Mouse (Mus musculus) left cerebral cortex, postnatal 14 days (tissue): Measurements from ENCODE around the gene Acp1. TPM values are rescaled to one million over a fixed set of nuclear protein-coding genes. Genes with fewer than 3 reads are reported as not detected.

Experiments
- DNase-seq, 2 experiments: peaks; one replicate each; pipeline ENCODE4 v3.0.0; 2021 to 2022; ENCODE audit warnings: low spot score in 2 of 2, mixed read lengths in 1 of 2
- intact Hi-C: fragments of 180-260 bp; cut with DNase I; formaldehyde crosslinking; loops from one replicate; pipeline ENCODE4 v1.15.1; 2025
- total RNA-seq, 2 experiments: library from RNA; stranded (reverse); gene quantifications; 2 replicates each; pipeline ENCODE4 v1.2.3; 2021

Gene Acp1
- total RNA-seq, 2 experiments from 2014 or later, result 51.2 to 54.3 TPM

DNA sequence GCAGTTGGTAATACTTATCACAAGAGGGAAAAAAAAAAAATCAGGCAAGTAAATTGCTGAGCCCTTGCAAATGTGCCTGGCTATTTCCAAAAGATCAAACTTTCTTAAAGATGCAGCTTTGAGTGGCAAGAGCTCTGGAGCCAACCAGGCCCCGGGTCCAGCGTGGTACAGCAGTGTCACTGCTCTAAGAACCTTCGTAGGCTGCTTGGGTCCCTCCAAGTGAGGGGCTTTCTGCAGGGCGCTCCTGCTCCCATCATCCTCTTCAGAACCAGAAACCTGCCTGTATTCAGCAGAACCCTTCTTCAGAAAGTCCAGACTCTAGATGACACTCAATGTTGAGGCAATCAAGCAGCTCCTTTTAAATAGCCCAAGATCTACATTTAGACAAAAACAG, 27.8 kb downstream of the Acp1 start:
- DNase-seq, result no peak
- intact Hi-C loops, result no loop called here

DNA sequence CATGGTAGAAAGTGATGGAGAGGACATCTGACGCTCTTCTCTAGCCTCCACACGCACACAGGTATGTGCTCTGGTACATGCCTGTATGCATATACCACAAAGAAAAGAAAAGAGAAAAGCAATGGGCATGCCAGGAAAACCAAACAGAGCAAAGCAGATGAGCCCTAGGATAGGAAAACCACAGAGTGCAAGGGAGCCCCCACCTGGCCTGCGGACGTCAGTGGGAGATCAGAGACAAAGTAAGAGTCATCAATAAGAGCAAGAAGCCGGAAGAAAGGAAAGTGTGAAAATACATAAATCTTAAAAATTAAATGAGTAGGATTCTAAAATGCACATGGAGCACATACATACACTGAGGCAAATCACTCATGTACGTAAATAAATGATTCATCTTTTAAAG, 31.9 kb downstream of the Acp1 start:
- intact Hi-C loops, result no loop called here
- no peak for DNase-seq

DNA sequence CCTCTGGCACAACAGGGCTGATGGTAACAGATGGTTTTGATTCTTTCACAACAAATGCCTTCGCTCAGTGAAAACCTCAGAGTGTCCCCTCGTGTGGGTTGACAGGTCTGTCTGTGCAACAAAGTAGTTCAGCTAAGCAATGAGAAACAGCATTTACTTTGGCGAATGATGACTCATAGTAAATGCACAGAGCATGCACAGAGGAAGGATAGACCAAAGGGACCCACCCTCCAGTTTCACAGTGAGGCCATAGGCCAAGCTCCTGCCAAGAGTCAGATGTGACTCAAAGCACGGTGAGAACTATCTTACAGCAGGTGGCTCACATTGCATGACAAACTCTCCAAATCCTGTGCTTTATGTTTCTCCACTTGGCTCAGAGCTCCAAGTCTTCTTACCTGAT, 45.6 kb downstream of the Acp1 start:
- intact Hi-C loops, result no loop called here
- no peak for DNase-seq

DNA sequence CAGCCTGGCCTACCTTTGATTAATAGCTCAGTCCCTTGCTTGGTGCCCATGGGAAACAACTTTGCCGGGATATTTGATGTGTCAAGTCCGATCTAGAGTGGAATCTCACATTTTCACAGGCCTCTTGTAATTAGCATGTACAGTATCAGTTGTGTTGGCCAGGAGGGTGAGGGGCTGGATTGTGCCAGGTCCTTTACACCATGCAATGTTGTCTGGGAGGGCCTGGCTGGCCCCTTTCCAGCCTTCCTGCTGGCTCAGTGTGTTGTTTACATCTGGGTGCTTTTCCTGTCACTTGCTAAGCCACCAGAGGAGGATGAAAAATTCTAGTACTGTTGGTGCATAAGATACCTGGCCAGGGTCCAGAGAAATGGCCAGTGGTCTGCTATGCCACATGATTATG, 47.0 kb downstream of the Acp1 start:
- intact Hi-C loops, result no loop called here
- no peak for DNase-seq

DNA sequence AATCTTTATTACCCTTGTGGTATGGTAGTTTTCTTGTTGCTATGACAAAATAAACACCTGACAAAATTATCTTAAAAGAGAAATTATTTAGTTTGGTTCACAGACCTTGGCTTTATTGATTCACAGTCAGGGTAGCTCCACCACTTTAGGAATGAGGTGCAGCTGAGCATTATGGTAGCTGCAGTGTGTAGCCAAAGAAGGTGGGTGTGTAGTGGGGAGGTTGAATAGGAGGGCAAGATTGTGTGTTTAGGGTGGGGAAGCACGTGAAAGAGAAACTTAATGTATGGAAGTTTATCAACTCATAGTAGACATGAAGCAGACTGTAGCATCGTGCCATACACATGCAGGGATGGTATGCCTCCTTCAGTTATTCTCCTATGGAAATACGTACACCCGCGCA, 55.2 kb downstream of the Acp1 start:
- DNase-seq, result no peak
- intact Hi-C loops, result no loop called here

DNA sequence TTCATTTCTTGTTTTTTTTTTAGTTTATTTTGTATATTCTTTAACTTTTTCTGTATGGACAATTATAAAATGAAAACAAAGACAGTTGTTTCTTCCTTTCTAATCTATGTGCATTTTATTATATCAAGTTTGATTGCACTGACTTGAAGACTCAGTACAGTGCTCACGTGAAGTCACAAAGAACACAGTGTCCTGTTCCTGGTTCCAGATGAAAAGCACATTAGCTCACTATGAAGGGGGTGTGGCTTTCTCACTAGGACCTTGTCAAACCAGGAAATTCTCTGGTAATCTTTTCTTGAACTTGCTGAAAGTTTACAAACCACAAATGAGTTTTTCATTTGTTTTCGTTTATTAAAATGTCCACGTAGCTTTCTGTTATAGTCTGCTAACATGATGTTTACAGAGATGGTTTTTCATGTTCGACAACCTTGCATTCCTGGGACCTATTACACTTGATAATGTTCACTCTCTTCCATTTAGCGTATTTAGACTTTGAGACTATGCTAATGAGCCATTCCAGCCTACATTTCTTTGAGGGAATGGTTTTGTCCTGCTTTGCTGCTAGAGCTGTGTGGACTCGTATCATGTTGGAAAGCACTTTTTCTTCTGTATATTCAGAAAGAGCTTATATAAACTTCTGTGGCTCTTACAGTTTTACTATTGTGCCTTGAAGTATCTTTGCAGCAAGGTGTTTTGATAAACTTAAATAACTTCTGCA, 55.8 kb downstream of the Acp1 start:
- intact Hi-C loops, result no loop called here

DNA sequence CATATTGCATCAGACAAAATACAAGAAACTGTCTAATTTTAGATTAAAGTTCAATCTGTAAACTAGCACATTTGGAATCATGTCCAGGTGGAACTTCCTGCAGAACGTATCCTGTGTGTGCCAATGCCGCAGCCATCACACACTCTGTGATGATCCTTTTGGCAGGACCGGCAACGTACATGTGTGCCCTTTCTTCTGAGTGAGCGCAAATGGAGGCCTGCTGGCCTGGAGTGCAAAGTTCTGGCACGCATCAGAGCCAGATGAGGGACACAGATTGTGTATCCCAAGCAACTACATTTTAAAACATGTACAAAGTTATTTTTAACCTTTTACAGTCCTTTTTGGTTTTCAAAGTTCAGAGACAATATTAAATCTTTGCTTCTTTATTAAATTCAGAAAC, 59.5 kb downstream of the Acp1 start:
- no peak for DNase-seq
- intact Hi-C loops, result no loop called here

More for the DNA sequence above, 55.8 kb downstream of the Acp1 start:
- no peak for DNase-seq

DNA sequence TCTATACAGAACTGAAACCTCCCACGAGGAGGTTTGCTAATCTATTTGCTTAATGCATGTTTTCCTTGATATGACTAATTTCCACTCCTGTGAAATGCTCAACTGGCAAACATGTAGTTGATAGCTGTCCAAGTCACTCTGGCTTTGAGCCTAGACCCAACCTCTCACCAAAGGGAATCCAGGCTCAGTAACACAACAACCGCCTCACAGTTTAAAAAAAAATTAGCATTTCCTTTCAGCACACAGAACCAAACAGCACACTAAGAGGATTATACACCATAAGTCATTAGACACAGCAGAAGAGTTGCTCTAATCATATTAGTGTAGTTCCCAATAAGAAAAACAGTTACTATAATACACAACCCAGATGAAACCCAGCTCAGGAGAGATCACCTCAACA, 60.5 kb downstream of the Acp1 start:
- DNase-seq, result peak; percentile 10 to 15

DNA sequence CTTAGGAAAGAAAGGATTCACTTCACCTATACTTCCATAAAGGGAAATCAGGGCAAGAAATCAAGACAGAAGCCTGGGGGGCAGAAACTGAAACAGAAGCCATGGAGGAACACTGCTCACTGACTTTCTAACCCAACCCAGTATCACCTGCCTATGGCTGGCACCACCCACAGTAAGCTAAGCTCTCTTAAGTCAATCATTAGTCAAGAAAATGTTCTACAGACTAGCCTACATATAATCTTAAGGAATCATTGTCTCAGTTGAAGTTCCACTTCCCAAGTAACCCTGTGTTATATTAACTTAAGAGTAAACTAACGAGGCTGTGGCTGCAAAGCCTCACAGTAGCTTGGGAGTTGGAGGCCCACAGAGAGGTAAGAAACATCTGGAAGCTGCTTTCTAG, 62.9 kb downstream of the Acp1 start:
- intact Hi-C loops, result no loop called here
- DNase-seq, result no peak

More for the DNA sequence above, 60.5 kb downstream of the Acp1 start:
- intact Hi-C loops, result no loop called here

Other genes starting within 250 kb of the Acp1 start
- 1 to 10 TPM; 1.7 to 3.4 TPM for gene Alkal2, start 27.3 kb downstream of the Acp1 start, total RNA-seq
- 10 to 100 TPM; 14.4 to 16.8 TPM for gene Sh3yl1, start 79 bp upstream of the Acp1 start, total RNA-seq
- not detected for gene Fam110c, start 162.3 kb upstream of the Acp1 start, total RNA-seq